Mouse (Mus musculus): ENCODE results near the gene Rap1a. TPM values are rescaled to one million over a fixed set of nuclear protein-coding genes. Genes with fewer than 3 reads are reported as not detected.

The Rap1a gene
- polyA plus RNA-seq, 1 experiment from 2014 or later: 98.9 TPM

GRCm38 (mm10) chr3:105808179-105809037 lies 7.3 kb upstream of the Rap1a start:
- 21% methylated on average over 14 of the region's 14 CpGs for WGBS (ENCODE audit: insufficient replicate concordance)
- Histone ChIP-seq H3K36me3 (ENCODE audit: control insufficient read depth, insufficient read depth) (no peaks in the 10 kb centered on the region), H3K4me2 (ENCODE audit: low read depth, low read length) (peak overlapping the region; percentile 62), H3K9ac (ENCODE audit: low read depth, low read length) (peak overlapping the region; percentile 23), H3K9me3 (replicated peaks; ENCODE audit: control insufficient read depth, low read length) (no peaks in the 10 kb centered on the region), H3K27ac (ENCODE audit: low read length) (peak overlapping the region; percentile 94), H3K27me3 (ENCODE audit: control insufficient read depth, insufficient read depth, low read depth, low read length) (no peaks in the 10 kb centered on the region), H3K4me3 (ENCODE audit: low read depth, low read length) (peak overlapping the region; percentile 40), H3K4me1 (ENCODE audit: control insufficient read depth, low read depth, low read length) (peaks cover 41% of the 10 kb centered on the region)
- peak; percentile 100 for ATAC-seq (ENCODE audit: low read depth)

DNA sequence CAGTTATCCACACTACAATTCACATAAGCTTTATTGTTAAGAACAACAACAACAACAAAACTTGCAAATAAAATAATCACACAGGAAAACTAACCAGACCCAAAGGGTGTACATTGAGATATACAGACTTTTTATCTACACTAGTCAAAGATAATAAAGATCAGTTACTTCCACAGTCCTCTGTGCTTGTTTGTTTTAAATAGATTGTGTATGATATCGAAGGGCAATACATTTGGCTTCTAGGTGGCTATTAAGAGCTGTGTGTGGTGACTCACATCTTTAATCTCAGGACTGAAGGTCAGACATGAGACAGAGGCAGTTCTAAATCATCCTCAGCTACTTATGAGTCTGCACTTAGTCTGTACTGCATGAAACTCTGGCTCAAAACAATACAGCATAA lies 6.5 kb upstream of the Rap1a start:
- WGBS (ENCODE audit: insufficient replicate concordance): 15% methylated on average over 1 of the region's 1 CpGs
- no peaks in the 10 kb centered on the region for H3K9me3 ChIP-seq (replicated peaks; ENCODE audit: control insufficient read depth, low read length)
- H3K4me3 ChIP-seq (ENCODE audit: low read depth, low read length): no peak overlapping the region
- peak overlapping the region; percentile 94 for H3K27ac ChIP-seq (ENCODE audit: low read length)
- no peaks in the 10 kb centered on the region for H3K36me3 ChIP-seq (ENCODE audit: control insufficient read depth, insufficient read depth)
- H3K27me3 ChIP-seq (ENCODE audit: control insufficient read depth, insufficient read depth, low read depth, low read length): no peaks in the 10 kb centered on the region
- H3K9ac ChIP-seq (ENCODE audit: low read depth, low read length): no peak overlapping the region
- ATAC-seq (ENCODE audit: low read depth): peak; percentile 28
- peaks cover 48% of the 10 kb centered on the region for H3K4me1 ChIP-seq (ENCODE audit: control insufficient read depth, low read depth, low read length)
- peak overlapping the region; percentile 62 for H3K4me2 ChIP-seq (ENCODE audit: low read depth, low read length)

- 72% methylated on average over 11 of the region's 11 CpGs for WGBS (ENCODE audit: insufficient replicate concordance)
- Histone ChIP-seq H3K4me1 (ENCODE audit: control insufficient read depth, low read depth, low read length) (peaks cover 53% of the 10 kb centered on the region), H3K9ac (ENCODE audit: low read depth, low read length) (no peak overlapping the region), H3K4me2 (ENCODE audit: low read depth, low read length) (no peak overlapping the region), H3K27me3 (ENCODE audit: control insufficient read depth, insufficient read depth, low read depth, low read length) (no peaks in the 10 kb centered on the region), H3K27ac (ENCODE audit: low read length) (peak overlapping the region; percentile 68), H3K4me3 (ENCODE audit: low read depth, low read length) (no peak overlapping the region), H3K9me3 (replicated peaks; ENCODE audit: control insufficient read depth, low read length) (no peaks in the 10 kb centered on the region), H3K36me3 (ENCODE audit: control insufficient read depth, insufficient read depth) (no peaks in the 10 kb centered on the region)
- ATAC-seq (ENCODE audit: low read depth): no peak
Measured at GRCm38 (mm10) chr3:105806519-105807249, 5.5 kb upstream of the Rap1a start.

- Histone ChIP-seq H3K4me1 (ENCODE audit: control insufficient read depth, low read depth, low read length) (peaks cover 49% of the 10 kb centered on the region), H3K4me2 (ENCODE audit: low read depth, low read length) (no peak overlapping the region), H3K36me3 (ENCODE audit: control insufficient read depth, insufficient read depth) (no peaks in the 10 kb centered on the region), H3K9ac (ENCODE audit: low read depth, low read length) (no peak overlapping the region), H3K4me3 (ENCODE audit: low read depth, low read length) (no peak overlapping the region), H3K27me3 (ENCODE audit: control insufficient read depth, insufficient read depth, low read depth, low read length) (no peaks in the 10 kb centered on the region), H3K27ac (ENCODE audit: low read length) (no peak overlapping the region; the same call in 1 of the 2 replicates), H3K9me3 (replicated peaks; ENCODE audit: control insufficient read depth, low read length) (no peaks in the 10 kb centered on the region)
- 58% methylated on average over 11 of the region's 11 CpGs for WGBS (ENCODE audit: insufficient replicate concordance)
- ATAC-seq (ENCODE audit: low read depth): no peak
Measured at GRCm38 (mm10) chr3:105803600-105803999, 2.5 kb upstream of the Rap1a start.

DNA sequence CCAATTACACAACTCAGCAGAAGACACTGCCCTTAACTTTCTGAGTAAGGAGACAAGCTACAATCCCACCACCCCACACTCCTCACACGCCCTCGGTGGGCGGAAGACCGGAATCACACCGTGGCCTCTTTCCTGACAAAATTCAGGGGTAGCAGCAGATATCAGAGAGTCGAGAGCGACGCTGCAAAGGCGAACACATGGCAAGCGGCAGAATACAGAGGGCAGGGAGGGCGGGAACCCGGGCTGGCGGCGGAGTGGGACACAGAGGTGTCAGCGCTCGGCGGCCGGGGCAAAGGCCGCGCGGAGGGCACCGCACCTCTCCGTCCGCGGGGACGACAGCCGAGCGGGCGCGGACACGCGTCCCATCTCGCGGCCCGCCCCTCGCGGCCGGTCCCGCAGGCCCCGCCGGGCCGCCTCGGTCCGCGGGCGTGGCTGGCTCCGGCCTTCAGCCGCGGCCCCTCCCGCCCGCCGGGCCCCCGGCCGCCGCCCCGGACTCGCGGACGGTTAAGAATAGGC lies 403 bp downstream of the Rap1a start:
- peak; percentile 81 for ATAC-seq (ENCODE audit: low read depth)
- Histone ChIP-seq H3K9me3 (replicated peaks; ENCODE audit: control insufficient read depth, low read length) (no peaks in the 10 kb centered on the region), H3K4me1 (ENCODE audit: control insufficient read depth, low read depth, low read length) (peaks cover 50% of the 10 kb centered on the region), H3K4me3 (ENCODE audit: low read depth, low read length) (peak overlapping the region; percentile 92), H3K36me3 (ENCODE audit: control insufficient read depth, insufficient read depth) (no peaks in the 10 kb centered on the region), H3K27me3 (ENCODE audit: control insufficient read depth, insufficient read depth, low read depth, low read length) (no peaks in the 10 kb centered on the region), H3K27ac (ENCODE audit: low read length) (peak overlapping the region; percentile 93), H3K9ac (ENCODE audit: low read depth, low read length) (peak overlapping the region; percentile 96), H3K4me2 (ENCODE audit: low read depth, low read length) (peak overlapping the region; percentile 80)
- under 1% methylated on average over 38 of the region's 59 CpGs for WGBS (ENCODE audit: insufficient replicate concordance)

GRCm38 (mm10) chr3:105800156-105800674 lies 921 bp downstream of the Rap1a start:
- 0% methylated on average over 12 of the region's 12 CpGs for WGBS (ENCODE audit: insufficient replicate concordance)
- peaks cover 53% of the 10 kb centered on the region for H3K4me1 ChIP-seq (ENCODE audit: control insufficient read depth, low read depth, low read length)

GRCm38 (mm10) chr3:105799375-105799774 lies 1.8 kb downstream of the Rap1a start:
- Histone ChIP-seq H3K27me3 (ENCODE audit: control insufficient read depth, insufficient read depth, low read depth, low read length) (no peaks in the 10 kb centered on the region), H3K27ac (ENCODE audit: low read length) (peak overlapping the region; percentile 93), H3K9me3 (replicated peaks; ENCODE audit: control insufficient read depth, low read length) (no peaks in the 10 kb centered on the region), H3K4me1 (ENCODE audit: control insufficient read depth, low read depth, low read length) (peaks cover 54% of the 10 kb centered on the region), H3K4me3 (ENCODE audit: low read depth, low read length) (peak overlapping the region; percentile 92), H3K4me2 (ENCODE audit: low read depth, low read length) (peak overlapping the region; percentile 80), H3K36me3 (ENCODE audit: control insufficient read depth, insufficient read depth) (no peaks in the 10 kb centered on the region), H3K9ac (ENCODE audit: low read depth, low read length) (peak overlapping the region; percentile 96)
- 41% methylated on average over 4 of the region's 4 CpGs for WGBS (ENCODE audit: insufficient replicate concordance)
- ATAC-seq (ENCODE audit: low read depth): no peak

More at GRCm38 (mm10) chr3:105800156-105800674, 921 bp downstream of the Rap1a start:
- H3K27ac ChIP-seq (ENCODE audit: low read length): peak overlapping the region; percentile 93
- peak overlapping the region; percentile 92 for H3K4me3 ChIP-seq (ENCODE audit: low read depth, low read length)
- no peaks in the 10 kb centered on the region for H3K27me3 ChIP-seq (ENCODE audit: control insufficient read depth, insufficient read depth, low read depth, low read length)
- H3K9me3 ChIP-seq (replicated peaks; ENCODE audit: control insufficient read depth, low read length): no peaks in the 10 kb centered on the region
- H3K9ac ChIP-seq (ENCODE audit: low read depth, low read length): peak overlapping the region; percentile 96
- H3K4me2 ChIP-seq (ENCODE audit: low read depth, low read length): peak overlapping the region; percentile 80
- no peak; the same call in 1 of the 2 replicates for ATAC-seq (ENCODE audit: low read depth)
- no peaks in the 10 kb centered on the region for H3K36me3 ChIP-seq (ENCODE audit: control insufficient read depth, insufficient read depth)

DNA sequence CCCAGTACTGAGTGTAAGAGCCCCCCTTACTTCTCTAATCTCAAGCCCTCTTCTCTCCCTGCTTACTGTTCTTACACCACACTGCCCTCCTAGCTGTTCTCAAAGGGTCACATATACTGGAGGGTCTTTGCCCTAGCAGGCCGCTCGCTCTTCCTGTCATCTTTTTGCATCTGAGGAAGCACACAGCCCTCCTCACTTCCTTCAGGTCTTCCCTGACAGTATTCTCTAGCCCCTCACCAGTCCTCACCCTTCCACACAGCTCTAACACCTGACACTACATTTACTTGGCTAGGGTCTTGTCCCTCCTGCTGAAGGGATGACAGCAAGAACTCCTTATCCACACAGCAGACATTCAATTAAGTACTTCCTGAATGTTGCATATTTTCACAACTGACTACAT lies 2.4 kb downstream of the Rap1a start:
- Histone ChIP-seq H3K9ac (ENCODE audit: low read depth, low read length) (peak overlapping the region; percentile 96), H3K36me3 (ENCODE audit: control insufficient read depth, insufficient read depth) (no peaks in the 10 kb centered on the region), H3K4me3 (ENCODE audit: low read depth, low read length) (peak overlapping the region; percentile 92), H3K27me3 (ENCODE audit: control insufficient read depth, insufficient read depth, low read depth, low read length) (no peaks in the 10 kb centered on the region), H3K9me3 (replicated peaks; ENCODE audit: control insufficient read depth, low read length) (no peaks in the 10 kb centered on the region), H3K4me2 (ENCODE audit: low read depth, low read length) (peak overlapping the region; percentile 80), H3K4me1 (ENCODE audit: control insufficient read depth, low read depth, low read length) (peaks cover 52% of the 10 kb centered on the region), H3K27ac (ENCODE audit: low read length) (peak overlapping the region; percentile 56)
- no peak for ATAC-seq (ENCODE audit: low read depth)
- WGBS (ENCODE audit: insufficient replicate concordance): 45% methylated on average over 2 of the region's 2 CpGs

Measured in liver, embryonic 16.5 days (tissue).